Mouse (Mus musculus): ENCODE data around the gene AI661453.

Gene AI661453

GRCm38 (mm10) chr17:47436907-47437547, 612 bp downstream of the AI661453 start, which contains the start of gene 1700001C19Rik:
Gene 1700001C19Rik, minus strand, starts transcription at chr17:47437376.
- Histone ChIP-seq H3K4me3 (replicated peaks; ENCODE audit: low read length) (peak within 1 kb of the TSS; percentile 84), H3K27me3 (ENCODE audit: insufficient read depth, low read length) (peaks cover 30% of the 10 kb centered on the region), H3K9me3 (ENCODE audit: low read length) (no peaks in the 10 kb centered on the region), H3K4me1 (replicated peaks; ENCODE audit: low read depth, low read length) (peaks cover 53% of the 10 kb centered on the region), H3K36me3 (ENCODE audit: insufficient read depth, low read length) (no peaks in the 10 kb centered on the region)
- TF ChIP-seq CTCF (conservative IDR thresholded peaks at IDR 0.05; ENCODE audit: low read length) = no peak
- TF ChIP-seq NANOG (IDR thresholded peaks at IDR 0.05; ENCODE audit: borderline replicate concordance, low read length) = no peak
- no peak for TF ChIP-seq POU5F1 (IDR thresholded peaks at IDR 0.05; ENCODE audit: borderline replicate concordance, low read length)

GRCm38 (mm10) chr17:47438611-47439010, 2.2 kb downstream of the AI661453 start:
- TF ChIP-seq CTCF (conservative IDR thresholded peaks at IDR 0.05; ENCODE audit: low read length) (no peak), POU5F1 (IDR thresholded peaks at IDR 0.05; ENCODE audit: borderline replicate concordance, low read length) (no peak), NANOG (IDR thresholded peaks at IDR 0.05; ENCODE audit: borderline replicate concordance, low read length) (no peak)
- Histone ChIP-seq H3K36me3 (ENCODE audit: insufficient read depth, low read length) (no peaks in the 10 kb centered on the region), H3K9me3 (ENCODE audit: low read length) (no peaks in the 10 kb centered on the region), H3K4me3 (replicated peaks; ENCODE audit: low read length) (no peak overlapping the region), H3K4me1 (replicated peaks; ENCODE audit: low read depth, low read length) (peaks cover 56% of the 10 kb centered on the region), H3K27me3 (ENCODE audit: insufficient read depth, low read length) (peaks cover 30% of the 10 kb centered on the region)

GRCm38 (mm10) chr17:47439396-47440028, 3.1 kb downstream of the AI661453 start:
- no peak for TF ChIP-seq CTCF (conservative IDR thresholded peaks at IDR 0.05; ENCODE audit: low read length)
- no peak for TF ChIP-seq NANOG (IDR thresholded peaks at IDR 0.05; ENCODE audit: borderline replicate concordance, low read length)
- TF ChIP-seq POU5F1 (IDR thresholded peaks at IDR 0.05; ENCODE audit: borderline replicate concordance, low read length) = no peak
- 0 out of 2 replicates have a peak overlapping the region, but pooled peaks have one; percentile 37 for H3K4me3 ChIP-seq (replicated peaks; ENCODE audit: low read length)
- peaks cover 30% of the 10 kb centered on the region for H3K27me3 ChIP-seq (ENCODE audit: insufficient read depth, low read length)
- peaks cover 64% of the 10 kb centered on the region for H3K4me1 ChIP-seq (replicated peaks; ENCODE audit: low read depth, low read length)
- no peaks in the 10 kb centered on the region for H3K9me3 ChIP-seq (ENCODE audit: low read length)
- no peaks in the 10 kb centered on the region for H3K36me3 ChIP-seq (ENCODE audit: insufficient read depth, low read length)

- H3K27me3 ChIP-seq (ENCODE audit: insufficient read depth, low read length) = peaks cover 30% of the 10 kb centered on the region
- no peaks in the 10 kb centered on the region for H3K36me3 ChIP-seq (ENCODE audit: insufficient read depth, low read length)
- peaks cover 69% of the 10 kb centered on the region for H3K4me1 ChIP-seq (replicated peaks; ENCODE audit: low read depth, low read length)
- H3K9me3 ChIP-seq (ENCODE audit: low read length) = no peaks in the 10 kb centered on the region
- H3K4me3 ChIP-seq (replicated peaks; ENCODE audit: low read length) = peak overlapping the region; percentile 37; the same call in 1 of the 2 replicates
- TF ChIP-seq NANOG (IDR thresholded peaks at IDR 0.05; ENCODE audit: borderline replicate concordance, low read length) (no peak), POU5F1 (IDR thresholded peaks at IDR 0.05; ENCODE audit: borderline replicate concordance, low read length) (no peak), CTCF (conservative IDR thresholded peaks at IDR 0.05; ENCODE audit: low read length) (no peak)
These were observed 4.0 kb downstream of the AI661453 start for GRCm38 (mm10) chr17:47440359-47440890.

- no peak overlapping the region for H3K4me3 ChIP-seq (replicated peaks; ENCODE audit: low read length)
- H3K4me1 ChIP-seq (replicated peaks; ENCODE audit: low read depth, low read length) = peaks cover 77% of the 10 kb centered on the region
- H3K27me3 ChIP-seq (ENCODE audit: insufficient read depth, low read length) = peaks cover 30% of the 10 kb centered on the region
- H3K9me3 ChIP-seq (ENCODE audit: low read length) = no peaks in the 10 kb centered on the region
- TF ChIP-seq POU5F1 (IDR thresholded peaks at IDR 0.05; ENCODE audit: borderline replicate concordance, low read length) (no peak), CTCF (conservative IDR thresholded peaks at IDR 0.05; ENCODE audit: low read length) (no peak), NANOG (IDR thresholded peaks at IDR 0.05; ENCODE audit: borderline replicate concordance, low read length) (no peak)
- H3K36me3 ChIP-seq (ENCODE audit: insufficient read depth, low read length) = no peaks in the 10 kb centered on the region
These were observed 5.1 kb downstream of the AI661453 start for GRCm38 (mm10) chr17:47441296-47442051.

- H3K4me1 ChIP-seq (replicated peaks; ENCODE audit: low read depth, low read length) = peaks cover 78% of the 10 kb centered on the region
- H3K4me3 ChIP-seq (replicated peaks; ENCODE audit: low read length) = no peak overlapping the region
- no peak for TF ChIP-seq POU5F1 (IDR thresholded peaks at IDR 0.05; ENCODE audit: borderline replicate concordance, low read length)
- no peak for TF ChIP-seq NANOG (IDR thresholded peaks at IDR 0.05; ENCODE audit: borderline replicate concordance, low read length)
- TF ChIP-seq CTCF (conservative IDR thresholded peaks at IDR 0.05; ENCODE audit: low read length) = no peak
- H3K27me3 ChIP-seq (ENCODE audit: insufficient read depth, low read length) = peaks cover 22% of the 10 kb centered on the region
- no peaks in the 10 kb centered on the region for H3K9me3 ChIP-seq (ENCODE audit: low read length)
- H3K36me3 ChIP-seq (ENCODE audit: insufficient read depth, low read length) = no peaks in the 10 kb centered on the region
These were observed 5.9 kb downstream of the AI661453 start for GRCm38 (mm10) chr17:47442271-47442670.

- Histone ChIP-seq H3K36me3 (ENCODE audit: insufficient read depth, low read length) (no peaks in the 10 kb centered on the region), H3K4me3 (replicated peaks; ENCODE audit: low read length) (no peak overlapping the region), H3K27me3 (ENCODE audit: insufficient read depth, low read length) (peaks cover 4% of the 10 kb centered on the region), H3K4me1 (replicated peaks; ENCODE audit: low read depth, low read length) (peaks cover 77% of the 10 kb centered on the region), H3K9me3 (ENCODE audit: low read length) (no peaks in the 10 kb centered on the region)
- no peak for TF ChIP-seq POU5F1 (IDR thresholded peaks at IDR 0.05; ENCODE audit: borderline replicate concordance, low read length)
- TF ChIP-seq CTCF (conservative IDR thresholded peaks at IDR 0.05; ENCODE audit: low read length) = no peak
- no peak for TF ChIP-seq NANOG (IDR thresholded peaks at IDR 0.05; ENCODE audit: borderline replicate concordance, low read length)
These were observed 7.7 kb downstream of the AI661453 start for GRCm38 (mm10) chr17:47444113-47444512.

- H3K27me3 ChIP-seq (ENCODE audit: insufficient read depth, low read length) = no peaks in the 10 kb centered on the region; the same call in 1 of the 2 replicates
- no peak overlapping the region for H3K4me3 ChIP-seq (replicated peaks; ENCODE audit: low read length)
- H3K36me3 ChIP-seq (ENCODE audit: insufficient read depth, low read length) = no peaks in the 10 kb centered on the region
- H3K4me1 ChIP-seq (replicated peaks; ENCODE audit: low read depth, low read length) = peaks cover 77% of the 10 kb centered on the region
- TF ChIP-seq NANOG (IDR thresholded peaks at IDR 0.05; ENCODE audit: borderline replicate concordance, low read length) (no peak), CTCF (conservative IDR thresholded peaks at IDR 0.05; ENCODE audit: low read length) (no peak), POU5F1 (IDR thresholded peaks at IDR 0.05; ENCODE audit: borderline replicate concordance, low read length) (no peak)
- no peaks in the 10 kb centered on the region for H3K9me3 ChIP-seq (ENCODE audit: low read length)
These were observed 9.1 kb downstream of the AI661453 start for GRCm38 (mm10) chr17:47445518-47445917.
